Mouse (Mus musculus) liver, embryonic 11.5 days (tissue): Measurements from ENCODE around the gene Sun2. TPM values are rescaled to one million over a fixed set of nuclear protein-coding genes. Genes with fewer than 3 reads are reported as not detected.
A peak's percentile ranks its signal among the peaks of the same experiment; 100 is the strongest.

Experiments
- ATAC-seq: fragments of 200-750 bp; cut with Nextera tagmentation; replicated peaks from 2 replicates; pipeline ENCODE4 v1.8.0; 2017; ENCODE audit warnings: moderate number of reproducible peaks, mild to moderate bottlenecking, moderate TSS enrichment, moderate library complexity; ENCODE audit not compliant: low FRiP score
- DNase-seq: peaks from one replicate; pipeline ENCODE4 v3.0.0-alpha.2; 2017; ENCODE audit warnings: low spot score
- H3K27ac ChIP-seq: fragments of 300-500 bp; sonication (generic); 2 replicates; pipeline ENCODE4 v1.5.1; 2014; ENCODE audit warnings: mild to moderate bottlenecking, low read depth, low read length, control low read depth
- H3K27me3 ChIP-seq: fragments of 300-500 bp; sonication (generic); replicated peaks from 2 replicates; pipeline ENCODE4 v1.6.1; 2014; ENCODE audit warnings: low read length, mixed read lengths; ENCODE audit not compliant: control insufficient read depth, insufficient read depth
- H3K36me3 ChIP-seq: fragments of 300-500 bp; sonication (generic); 2 replicates; pipeline ENCODE4 v1.6.1; 2014; ENCODE audit warnings: mild to moderate bottlenecking, low read length, moderate library complexity, mixed read lengths; ENCODE audit not compliant: control insufficient read depth, insufficient read depth
- H3K4me1 ChIP-seq: fragments of 300-500 bp; sonication (generic); replicated peaks from 2 replicates; pipeline ENCODE4 v1.6.1; 2014; ENCODE audit warnings: low read length, mixed read lengths; ENCODE audit not compliant: control insufficient read depth, insufficient read depth
- H3K4me2 ChIP-seq: fragments of 300-500 bp; sonication (generic); 2 replicates; pipeline ENCODE4 v1.6.1; 2014; ENCODE audit warnings: mild to moderate bottlenecking, control low read depth, moderate library complexity
- H3K4me3 ChIP-seq: fragments of 300-500 bp; sonication (generic); 2 replicates; pipeline ENCODE4 v1.5.1; 2014; ENCODE audit warnings: low read depth, low read length, control low read depth
- H3K9ac ChIP-seq: fragments of 300-500 bp; sonication (generic); 2 replicates; pipeline ENCODE4 v1.6.1; 2014; ENCODE audit warnings: low read depth, low read length, control low read depth
- H3K9me3 ChIP-seq: fragments of 300-500 bp; sonication (generic); 2 replicates; pipeline ENCODE4 v1.6.1; 2016; ENCODE audit warnings: low read length, inconsistent platforms, mixed read lengths; ENCODE audit not compliant: control insufficient read depth
- WGBS: fragments of 180-500 bp; shearing (Covaris S2); extraction: QIAGEN DNeasy Blood & Tissue Kit; methylation state at CpG from one replicate; pipeline ENCODE4 v1.1.7; 2014; 5-methylcytosine and 5-hydroxymethylcytosine counted together
- polyA plus RNA-seq: library from polyadenylated mRNA; unstranded; fragments of >200 nt; fragmentation: Nextera tagmentation; extraction: Ambion mirVana; gene quantifications from 2 replicates; pipeline ENCODE4 v1.2.1, GENCODE M21; 2014

Gene Sun2
- polyA plus RNA-seq, 1 experiment from 2014 or later, result 2.2 TPM

DNA sequence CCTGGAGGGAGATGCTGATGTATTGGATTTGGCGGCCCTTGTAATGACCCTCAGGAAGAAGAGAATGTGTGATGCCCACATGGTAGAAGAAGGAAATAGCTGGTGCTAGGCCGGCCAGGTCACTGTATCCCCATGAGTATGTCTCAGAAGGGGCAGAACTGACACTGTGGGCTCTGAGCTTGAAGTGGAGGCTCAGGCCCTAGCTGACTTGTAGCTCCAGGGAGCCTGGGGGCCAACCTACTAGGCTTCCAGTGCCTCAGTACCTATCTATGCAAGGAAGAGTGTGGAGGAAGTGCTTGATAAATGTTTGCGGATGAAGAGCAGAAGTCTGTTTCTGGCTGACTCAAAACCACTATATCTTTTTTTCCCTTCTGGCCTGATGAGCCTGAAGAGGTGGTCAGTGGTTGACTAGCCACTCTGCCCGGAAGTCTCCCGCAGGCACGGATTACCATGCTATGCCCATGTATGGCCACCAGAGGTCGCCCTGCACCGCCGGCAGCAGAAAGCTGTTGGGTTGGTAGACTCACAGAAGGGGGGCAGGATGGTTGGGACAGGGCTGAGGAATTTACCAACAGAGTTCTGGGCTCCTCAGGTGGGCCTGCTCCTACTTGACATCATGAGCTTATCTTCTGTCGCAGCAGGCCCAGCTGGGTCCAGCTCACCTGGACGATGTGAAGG, 10.5 kb upstream of the Sun2 start:
- Histone ChIP-seq H3K4me3 (no peak overlapping the region), H3K4me1 (no peaks in the 10 kb centered on the region), H3K9me3 (no peaks in the 10 kb centered on the region), H3K27me3 (no peaks in the 10 kb centered on the region), H3K27ac (no peak overlapping the region), H3K36me3 (no peaks in the 10 kb centered on the region), H3K9ac (no peak overlapping the region), H3K4me2 (no peak overlapping the region)
- ATAC-seq, result peak; percentile 49
- WGBS, result 19% methylated on average over 11 of the region's 11 CpGs
- peak; percentile 76 for DNase-seq

DNA sequence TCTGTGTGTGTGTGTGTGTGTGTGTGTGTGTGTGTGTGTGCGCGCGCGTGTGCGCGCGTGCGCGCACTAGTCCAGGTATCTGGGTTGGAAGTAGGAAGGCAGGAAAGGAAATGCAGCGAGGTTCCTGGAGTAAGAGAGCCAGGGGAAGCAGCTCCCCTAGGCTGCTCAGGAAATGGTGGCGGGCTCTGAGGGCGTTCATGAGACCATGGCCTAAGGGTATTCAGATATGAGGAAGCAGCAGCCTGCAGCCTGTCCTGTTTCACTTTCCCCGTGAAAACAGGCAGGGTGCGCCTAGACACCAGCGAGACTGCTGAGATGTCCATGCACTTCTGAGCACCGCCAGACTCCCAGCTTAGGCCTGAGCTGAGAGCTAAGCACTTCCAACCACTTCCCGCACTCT, 9.4 kb upstream of the Sun2 start:
- H3K9ac ChIP-seq, result no peak overlapping the region
- no peaks in the 10 kb centered on the region for H3K9me3 ChIP-seq
- H3K4me3 ChIP-seq, result no peak overlapping the region
- H3K27ac ChIP-seq, result no peak overlapping the region
- ATAC-seq (no peak), DNase-seq (no peak)
- no peaks in the 10 kb centered on the region for H3K36me3 ChIP-seq
- H3K4me2 ChIP-seq, result no peak overlapping the region
- H3K27me3 ChIP-seq, result no peaks in the 10 kb centered on the region
- WGBS, result 75% methylated on average over 17 of the region's 17 CpGs
- H3K4me1 ChIP-seq, result no peaks in the 10 kb centered on the region

DNA sequence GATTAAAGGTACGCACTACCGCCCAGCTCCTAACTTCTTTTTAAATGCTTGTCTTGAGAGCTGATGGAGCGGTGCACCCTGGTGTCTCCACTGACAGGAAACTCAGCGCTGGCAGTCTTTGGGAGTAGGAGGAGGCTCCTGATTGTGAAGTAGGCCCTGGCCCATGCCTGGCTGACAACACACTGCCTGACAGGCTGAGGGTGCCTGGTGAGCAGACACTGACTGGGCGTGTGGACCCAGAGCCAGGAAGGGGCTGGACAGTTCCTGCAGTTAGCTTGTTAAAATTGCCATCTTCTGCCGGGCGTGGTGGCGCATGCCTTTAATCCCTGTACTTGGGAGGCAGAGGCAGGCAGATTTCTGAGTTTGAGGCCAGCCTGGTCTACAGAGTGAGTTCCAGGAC, 7.9 kb upstream of the Sun2 start:
- Histone ChIP-seq H3K27ac (no peak overlapping the region), H3K9ac (no peak overlapping the region)
- ATAC-seq, result no peak

DNA sequence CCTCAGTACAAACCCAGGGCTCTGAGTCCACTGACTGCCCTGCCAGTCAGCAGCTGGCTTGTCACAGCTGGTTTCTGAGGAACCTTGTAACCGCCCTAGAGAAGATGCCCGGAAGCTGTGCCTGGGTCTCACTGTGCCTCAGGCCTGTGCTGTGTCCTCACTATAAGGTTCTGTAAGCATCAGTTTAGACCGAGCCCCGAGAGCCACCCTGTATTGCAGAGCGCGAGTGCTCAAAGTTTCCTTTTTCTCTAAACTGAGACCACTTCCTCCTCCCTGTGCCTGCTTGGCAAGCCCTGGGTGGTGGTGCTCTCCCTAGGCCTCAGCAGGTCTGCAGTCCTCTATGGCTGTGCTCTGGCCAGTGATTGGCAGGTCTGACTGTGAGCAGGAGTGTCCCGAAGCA, 6.8 kb upstream of the Sun2 start:
- Histone ChIP-seq H3K36me3 (no peaks in the 10 kb centered on the region), H3K4me1 (no peaks in the 10 kb centered on the region), H3K27ac (no peak overlapping the region), H3K4me2 (no peak overlapping the region), H3K9ac (no peak overlapping the region), H3K4me3 (no peak overlapping the region), H3K27me3 (no peaks in the 10 kb centered on the region), H3K9me3 (no peaks in the 10 kb centered on the region)
- no peak for ATAC-seq
- WGBS, result 74% methylated on average over 7 of the region's 7 CpGs
- DNase-seq, result no peak

More for the DNA sequence above, 7.9 kb upstream of the Sun2 start:
- WGBS, result 85% methylated on average over 8 of the region's 8 CpGs
- H3K4me3 ChIP-seq, result no peak overlapping the region
- H3K4me1 ChIP-seq, result no peaks in the 10 kb centered on the region
- no peaks in the 10 kb centered on the region for H3K27me3 ChIP-seq
- no peaks in the 10 kb centered on the region for H3K36me3 ChIP-seq
- H3K4me2 ChIP-seq, result no peak overlapping the region
- DNase-seq, result no peak
- H3K9me3 ChIP-seq, result no peaks in the 10 kb centered on the region

DNA sequence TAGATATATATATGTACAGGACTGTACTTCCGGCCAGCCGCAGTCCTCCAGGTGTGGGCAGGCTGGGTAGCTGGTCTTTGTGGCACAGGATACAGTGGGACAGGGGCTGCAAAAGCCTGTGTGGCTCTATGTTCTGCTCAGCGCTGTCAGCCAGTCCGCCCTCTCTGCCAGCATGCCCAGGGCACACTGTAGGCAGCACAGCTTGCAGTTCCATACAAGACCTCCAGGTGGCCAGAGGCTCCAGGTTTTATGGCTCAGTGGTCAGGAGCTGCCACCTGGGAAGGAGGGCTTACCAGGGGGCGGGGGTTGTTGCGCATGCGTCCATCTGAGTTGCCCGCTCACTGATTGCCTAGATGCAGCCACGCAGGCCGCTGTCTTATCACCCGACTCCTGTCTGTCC, 5.7 kb upstream of the Sun2 start:
- no peaks in the 10 kb centered on the region for H3K9me3 ChIP-seq
- H3K9ac ChIP-seq, result no peak overlapping the region
- H3K4me2 ChIP-seq, result no peak overlapping the region
- H3K27me3 ChIP-seq, result no peaks in the 10 kb centered on the region
- no peaks in the 10 kb centered on the region for H3K36me3 ChIP-seq
- ATAC-seq (no peak), DNase-seq (no peak)
- no peak overlapping the region for H3K4me3 ChIP-seq
- H3K4me1 ChIP-seq, result peaks cover 2% of the 10 kb centered on the region
- WGBS, result 52% methylated on average over 11 of the region's 11 CpGs
- no peak overlapping the region for H3K27ac ChIP-seq

DNA sequence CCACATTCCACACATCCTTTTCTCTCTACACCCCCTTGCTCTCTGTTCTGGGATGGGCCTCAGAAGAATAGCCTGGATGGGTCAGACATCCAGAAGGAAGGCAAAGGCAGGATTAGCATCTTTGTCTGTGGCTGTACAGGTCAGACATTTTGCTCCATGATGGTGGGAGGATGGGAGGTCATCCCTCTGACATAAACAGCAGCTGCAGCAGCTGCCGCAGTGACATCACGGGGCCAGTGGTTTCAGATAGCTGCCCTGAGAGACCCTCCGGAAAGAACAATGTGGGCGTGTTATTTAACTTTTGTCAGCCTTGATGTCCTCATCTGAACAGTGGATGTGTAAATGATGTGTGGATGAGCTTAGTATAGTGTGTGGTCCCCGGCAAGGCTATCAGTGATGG, 3.5 kb upstream of the Sun2 start:
- Histone ChIP-seq H3K4me3 (no peak overlapping the region), H3K9me3 (no peaks in the 10 kb centered on the region), H3K4me2 (no peak overlapping the region), H3K27me3 (no peaks in the 10 kb centered on the region), H3K36me3 (no peaks in the 10 kb centered on the region), H3K4me1 (peaks cover 17% of the 10 kb centered on the region), H3K9ac (no peak overlapping the region), H3K27ac (no peak overlapping the region)
- no peak for DNase-seq
- no peak for ATAC-seq
- 80% methylated on average over 5 of the region's 5 CpGs for WGBS

DNA sequence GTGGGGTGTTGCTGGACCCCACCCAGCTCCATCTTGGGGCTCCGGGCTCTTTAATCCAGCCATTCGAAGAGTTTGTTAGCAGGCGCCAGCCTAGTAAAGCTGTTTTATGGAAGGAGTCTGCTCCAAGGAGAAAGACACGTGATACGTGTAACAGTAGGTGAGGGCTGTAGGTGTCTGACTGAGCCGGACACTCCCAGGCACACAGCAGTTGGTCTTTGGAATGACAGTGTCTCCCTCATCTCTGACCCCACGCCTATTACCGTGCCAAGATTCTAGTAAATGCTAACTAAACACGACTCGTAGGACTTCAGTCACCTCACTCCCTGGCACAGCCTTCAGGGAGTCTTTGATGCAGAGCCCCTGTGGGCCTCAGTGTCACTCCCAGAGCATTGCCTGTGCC, 3.0 kb upstream of the Sun2 start:
- no peak overlapping the region for H3K4me2 ChIP-seq
- no peak overlapping the region for H3K9ac ChIP-seq
- H3K36me3 ChIP-seq, result no peaks in the 10 kb centered on the region
- DNase-seq, result no peak
- no peaks in the 10 kb centered on the region for H3K9me3 ChIP-seq
- WGBS, result 81% methylated on average over 10 of the region's 10 CpGs
- H3K4me1 ChIP-seq, result peaks cover 22% of the 10 kb centered on the region
- no peak overlapping the region for H3K27ac ChIP-seq
- no peaks in the 10 kb centered on the region for H3K27me3 ChIP-seq
- H3K4me3 ChIP-seq, result no peak overlapping the region
- ATAC-seq, result no peak

DNA sequence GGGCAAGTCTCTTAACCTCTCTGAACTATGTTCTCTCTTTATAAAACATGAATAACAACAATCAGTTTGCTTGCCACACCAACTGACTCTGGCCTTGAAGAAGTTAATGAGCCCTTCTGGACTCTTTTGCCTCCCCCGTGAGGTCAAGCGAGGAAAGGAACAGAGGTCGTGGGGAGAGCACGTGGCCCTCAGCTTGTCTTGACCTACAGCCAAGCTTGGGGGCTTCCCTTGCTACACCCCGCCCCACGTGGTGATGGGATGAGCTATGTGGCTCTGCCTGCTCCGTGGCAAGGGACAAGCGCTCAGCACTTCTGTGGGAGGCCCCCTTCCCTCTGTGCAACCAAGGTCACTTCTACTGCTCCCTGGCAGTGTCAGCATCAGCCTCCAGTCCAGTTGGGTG, 2.4 kb upstream of the Sun2 start:
- WGBS, result 70% methylated on average over 8 of the region's 8 CpGs
- Histone ChIP-seq H3K4me2 (no peak overlapping the region), H3K4me3 (no peak overlapping the region), H3K4me1 (peaks cover 22% of the 10 kb centered on the region), H3K27ac (no peak overlapping the region), H3K9me3 (no peaks in the 10 kb centered on the region), H3K36me3 (no peaks in the 10 kb centered on the region), H3K9ac (no peak overlapping the region), H3K27me3 (no peaks in the 10 kb centered on the region)
- DNase-seq (no peak), ATAC-seq (no peak)

DNA sequence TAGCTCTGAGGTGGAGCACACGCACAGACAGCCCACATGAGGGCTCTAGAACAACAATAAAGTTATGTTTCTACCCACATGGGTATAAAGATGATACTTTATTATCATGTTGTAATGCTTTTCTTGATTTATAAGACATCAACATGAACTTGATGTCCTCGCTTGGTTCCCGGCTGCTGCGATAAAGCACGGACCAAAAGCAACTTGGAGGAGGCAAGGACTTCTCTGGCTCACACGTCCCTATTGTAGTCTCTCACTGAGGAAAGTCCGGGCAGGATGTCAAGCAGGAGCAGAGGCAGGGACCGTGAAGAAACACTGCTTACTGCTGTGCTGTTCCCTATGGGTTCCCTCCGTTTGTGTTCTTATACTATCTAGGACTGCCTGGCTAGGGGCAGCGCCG, 1.7 kb upstream of the Sun2 start:
- Histone ChIP-seq H3K4me1 (peaks cover 25% of the 10 kb centered on the region), H3K4me3 (no peak overlapping the region), H3K9ac (no peak overlapping the region), H3K4me2 (no peak overlapping the region), H3K27ac (no peak overlapping the region), H3K9me3 (no peaks in the 10 kb centered on the region), H3K36me3 (no peaks in the 10 kb centered on the region), H3K27me3 (no peaks in the 10 kb centered on the region)
- 90% methylated on average over 11 of the region's 11 CpGs for WGBS
- DNase-seq (no peak), ATAC-seq (no peak)
